Mouse (Mus musculus) lung, adult 2 months (tissue): ENCODE measurements at regions not wholly inside any gene's neighbourhood (a gene's known extent, or its start where the extent isn't known, plus 50 kb on each side); places are given as distances from the start of the nearest gene placed in this dataset.

Experiments
- CTCF ChIP-seq: fragments of 200-500 bp; IDR thresholded peaks from 2 replicates; pipeline ENCODE4 v1.5.1; 2011; ENCODE audit warnings: mild to moderate bottlenecking, low read length, control low read depth; ENCODE audit not compliant: insufficient read depth
- POLR2A ChIP-seq: fragments of 200-500 bp; IDR thresholded peaks from 2 replicates; pipeline ENCODE4 v1.6.1; 2011; ENCODE audit warnings: low read depth, mild to moderate bottlenecking, control low read depth, low read length, borderline replicate concordance; ENCODE audit errors: extremely low read depth

DNA sequence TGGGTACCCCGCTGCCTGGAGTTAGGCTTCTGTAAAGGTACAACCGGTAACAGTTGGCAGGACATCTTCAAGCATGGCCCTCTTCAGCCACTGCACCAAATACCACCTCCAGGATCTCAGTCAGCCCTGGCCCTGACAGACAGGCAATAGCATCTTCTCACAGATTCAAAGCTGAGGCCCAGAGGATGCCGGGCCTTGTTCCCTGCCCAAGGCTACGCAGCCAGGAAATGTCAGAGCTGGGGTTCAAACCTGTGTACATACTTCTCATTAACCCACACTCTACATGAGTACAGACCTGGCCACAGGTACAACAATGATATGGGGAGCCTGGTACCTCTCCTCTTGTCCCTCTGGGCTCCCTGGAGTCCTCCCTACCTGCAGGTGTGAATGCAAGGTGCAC is 497.3 kb downstream of the Med13l start:
- TF ChIP-seq POLR2A = no peak
- no peak for TF ChIP-seq CTCF
